Mouse (Mus musculus) bone marrow, adult 2 months (tissue): ENCODE measurements around the gene Zfp30.

Source experiments
- CTCF ChIP-seq: fragments of 200-500 bp; IDR thresholded peaks from 2 replicates; pipeline ENCODE4 v1.5.1; 2011; ENCODE audit warnings: low read length, control low read depth; ENCODE audit not compliant: control insufficient read depth, insufficient read depth
- POLR2A ChIP-seq: fragments of 200-500 bp; IDR thresholded peaks from 2 replicates; pipeline ENCODE4 v1.6.1; 2011; ENCODE audit warnings: low read depth, mild to moderate bottlenecking, control low read depth, low read length, borderline replicate concordance; ENCODE audit not compliant: control insufficient read depth

GRCm38 (mm10) chr7:29815061-29815784 is 31.4 kb downstream of the Zfp30 start:
- TF ChIP-seq POLR2A (no peak), CTCF (no peak)
